Mouse (Mus musculus): ENCODE measurements around the gene Tor3a. TPM values are rescaled to one million over a fixed set of nuclear protein-coding genes. Genes with fewer than 3 reads are reported as not detected.
A peak's percentile ranks its signal among the peaks of the same experiment; 100 is the strongest.
"Not testable (repeated sequence)": the region's sequence is repeated elsewhere in the genome, so short reads cannot be mapped to it uniquely, and the experiment has no call there.

The Tor3a gene
- polyA plus RNA-seq, 1 experiment from 2014 or later: 7.8 TPM

GRCm38 (mm10) chr1:156660660-156661236 is 13.4 kb downstream of the Tor3a start:
- not testable (repeated sequence) for H3K4me3 ChIP-seq (ENCODE audit: low read depth, low read length); H3K36me3 ChIP-seq (ENCODE audit: control insufficient read depth, insufficient read depth, low read length); H3K27ac ChIP-seq (ENCODE audit: low read depth, low read length); H3K27me3 ChIP-seq (ENCODE audit: control insufficient read depth, insufficient read depth, low read length); H3K9ac ChIP-seq (ENCODE audit: low read length); H3K4me2 ChIP-seq (ENCODE audit: low read depth, low read length, severe bottlenecking); ATAC-seq (replicated peaks; ENCODE audit: low FRiP score); H3K9me3 ChIP-seq (ENCODE audit: control insufficient read depth, low read length); H3K4me1 ChIP-seq (replicated peaks; ENCODE audit: control insufficient read depth, insufficient read depth, low read length)
- DNase-seq (ENCODE audit: low spot score): peak; percentile 41
- 76% methylated on average over 20 of the region's 21 CpGs for WGBS

- DNase-seq (ENCODE audit: low spot score) (peak; percentile 5), ATAC-seq (replicated peaks; ENCODE audit: low FRiP score) (no peak)
- Histone ChIP-seq H3K27me3 (ENCODE audit: control insufficient read depth, insufficient read depth, low read length) (no peaks in the 10 kb centered on the region), H3K4me1 (replicated peaks; ENCODE audit: control insufficient read depth, insufficient read depth, low read length) (no peaks in the 10 kb centered on the region), H3K4me2 (ENCODE audit: low read depth, low read length, severe bottlenecking) (no peak overlapping the region), H3K36me3 (ENCODE audit: control insufficient read depth, insufficient read depth, low read length) (no peaks in the 10 kb centered on the region), H3K9me3 (ENCODE audit: control insufficient read depth, low read length) (no peaks in the 10 kb centered on the region), H3K27ac (ENCODE audit: low read depth, low read length) (no peak overlapping the region), H3K4me3 (ENCODE audit: low read depth, low read length) (no peak overlapping the region), H3K9ac (ENCODE audit: low read length) (no peak overlapping the region)
- 89% methylated on average over 13 of the region's 13 CpGs for WGBS
These were observed 14.1 kb downstream of the Tor3a start for GRCm38 (mm10) chr1:156659906-156660659.

GRCm38 (mm10) chr1:156658676-156659075 is 15.5 kb downstream of the Tor3a start:
- H3K9ac ChIP-seq (ENCODE audit: low read length): no peak overlapping the region
- no peaks in the 10 kb centered on the region for H3K27me3 ChIP-seq (ENCODE audit: control insufficient read depth, insufficient read depth, low read length)
- H3K4me1 ChIP-seq (replicated peaks; ENCODE audit: control insufficient read depth, insufficient read depth, low read length): no peaks in the 10 kb centered on the region
- DNase-seq (ENCODE audit: low spot score) (peak; percentile 14), ATAC-seq (replicated peaks; ENCODE audit: low FRiP score) (no peak)
- no peak overlapping the region for H3K4me2 ChIP-seq (ENCODE audit: low read depth, low read length, severe bottlenecking)
- 88% methylated on average over 5 of the region's 5 CpGs for WGBS
- H3K4me3 ChIP-seq (ENCODE audit: low read depth, low read length): no peak overlapping the region
- H3K9me3 ChIP-seq (ENCODE audit: control insufficient read depth, low read length): no peaks in the 10 kb centered on the region
- no peak overlapping the region for H3K27ac ChIP-seq (ENCODE audit: low read depth, low read length)
- H3K36me3 ChIP-seq (ENCODE audit: control insufficient read depth, insufficient read depth, low read length): no peaks in the 10 kb centered on the region

GRCm38 (mm10) chr1:156657523-156657922 is 16.6 kb downstream of the Tor3a start:
- Histone ChIP-seq H3K4me2 (ENCODE audit: low read depth, low read length, severe bottlenecking) (no peak overlapping the region), H3K27me3 (ENCODE audit: control insufficient read depth, insufficient read depth, low read length) (no peaks in the 10 kb centered on the region), H3K9me3 (ENCODE audit: control insufficient read depth, low read length) (no peaks in the 10 kb centered on the region), H3K4me3 (ENCODE audit: low read depth, low read length) (no peak overlapping the region), H3K4me1 (replicated peaks; ENCODE audit: control insufficient read depth, insufficient read depth, low read length) (no peaks in the 10 kb centered on the region), H3K27ac (ENCODE audit: low read depth, low read length) (no peak overlapping the region), H3K9ac (ENCODE audit: low read length) (no peak overlapping the region), H3K36me3 (ENCODE audit: control insufficient read depth, insufficient read depth, low read length) (no peaks in the 10 kb centered on the region)
- DNase-seq (ENCODE audit: low spot score) (peak; percentile 39), ATAC-seq (replicated peaks; ENCODE audit: low FRiP score) (no peak)
- WGBS: 85% methylated on average over 4 of the region's 4 CpGs

- H3K4me2 ChIP-seq (ENCODE audit: low read depth, low read length, severe bottlenecking): no peak overlapping the region
- no peaks in the 10 kb centered on the region for H3K27me3 ChIP-seq (ENCODE audit: control insufficient read depth, insufficient read depth, low read length)
- DNase-seq (ENCODE audit: low spot score) (peak; percentile 40), ATAC-seq (replicated peaks; ENCODE audit: low FRiP score) (no peak)
- no peak overlapping the region for H3K9ac ChIP-seq (ENCODE audit: low read length)
- no peak overlapping the region for H3K4me3 ChIP-seq (ENCODE audit: low read depth, low read length)
- no peaks in the 10 kb centered on the region for H3K9me3 ChIP-seq (ENCODE audit: control insufficient read depth, low read length)
- WGBS: 78% methylated on average over 13 of the region's 13 CpGs
- no peak overlapping the region for H3K27ac ChIP-seq (ENCODE audit: low read depth, low read length)
- H3K4me1 ChIP-seq (replicated peaks; ENCODE audit: control insufficient read depth, insufficient read depth, low read length): no peaks in the 10 kb centered on the region
- no peaks in the 10 kb centered on the region for H3K36me3 ChIP-seq (ENCODE audit: control insufficient read depth, insufficient read depth, low read length)
These were observed 19.2 kb downstream of the Tor3a start for GRCm38 (mm10) chr1:156654735-156655530.

GRCm38 (mm10) chr1:156652189-156652822 is 21.9 kb downstream of the Tor3a start:
- DNase-seq (ENCODE audit: low spot score): peak; percentile 42
- Histone ChIP-seq H3K9ac (ENCODE audit: low read length) (no peak overlapping the region), H3K4me1 (replicated peaks; ENCODE audit: control insufficient read depth, insufficient read depth, low read length) (no peaks in the 10 kb centered on the region), H3K36me3 (ENCODE audit: control insufficient read depth, insufficient read depth, low read length) (no peaks in the 10 kb centered on the region), H3K27ac (ENCODE audit: low read depth, low read length) (no peak overlapping the region), H3K9me3 (ENCODE audit: control insufficient read depth, low read length) (no peaks in the 10 kb centered on the region), H3K4me3 (ENCODE audit: low read depth, low read length) (no peak overlapping the region), H3K4me2 (ENCODE audit: low read depth, low read length, severe bottlenecking) (no peak overlapping the region), H3K27me3 (ENCODE audit: control insufficient read depth, insufficient read depth, low read length) (no peaks in the 10 kb centered on the region)
- 77% methylated on average over 6 of the region's 6 CpGs for WGBS
- no peak for ATAC-seq (replicated peaks; ENCODE audit: low FRiP score)

- DNase-seq (ENCODE audit: low spot score) (peak; percentile 28), ATAC-seq (replicated peaks; ENCODE audit: low FRiP score) (no peak)
- Histone ChIP-seq H3K9ac (ENCODE audit: low read length) (no peak overlapping the region), H3K27me3 (ENCODE audit: control insufficient read depth, insufficient read depth, low read length) (no peaks in the 10 kb centered on the region), H3K27ac (ENCODE audit: low read depth, low read length) (no peak overlapping the region), H3K4me1 (replicated peaks; ENCODE audit: control insufficient read depth, insufficient read depth, low read length) (no peaks in the 10 kb centered on the region), H3K36me3 (ENCODE audit: control insufficient read depth, insufficient read depth, low read length) (no peaks in the 10 kb centered on the region), H3K4me2 (ENCODE audit: low read depth, low read length, severe bottlenecking) (no peak overlapping the region), H3K4me3 (ENCODE audit: low read depth, low read length) (no peak overlapping the region), H3K9me3 (ENCODE audit: control insufficient read depth, low read length) (no peaks in the 10 kb centered on the region)
- WGBS: 86% methylated on average over 9 of the region's 9 CpGs
These were observed 23.5 kb downstream of the Tor3a start for GRCm38 (mm10) chr1:156650631-156651030.

GRCm38 (mm10) chr1:156648705-156649104 is 25.5 kb downstream of the Tor3a start:
- Histone ChIP-seq H3K4me3 (ENCODE audit: low read depth, low read length) (no peak overlapping the region), H3K9me3 (ENCODE audit: control insufficient read depth, low read length) (no peaks in the 10 kb centered on the region), H3K4me2 (ENCODE audit: low read depth, low read length, severe bottlenecking) (no peak overlapping the region), H3K27me3 (ENCODE audit: control insufficient read depth, insufficient read depth, low read length) (no peaks in the 10 kb centered on the region), H3K36me3 (ENCODE audit: control insufficient read depth, insufficient read depth, low read length) (no peaks in the 10 kb centered on the region), H3K27ac (ENCODE audit: low read depth, low read length) (no peak overlapping the region), H3K4me1 (replicated peaks; ENCODE audit: control insufficient read depth, insufficient read depth, low read length) (no peaks in the 10 kb centered on the region; the same call in 1 of the 2 replicates), H3K9ac (ENCODE audit: low read length) (no peak overlapping the region)
- WGBS: 45% methylated on average over 2 of the region's 2 CpGs
- no peak for DNase-seq (ENCODE audit: low spot score)
- no peak for ATAC-seq (replicated peaks; ENCODE audit: low FRiP score)

All from forebrain, embryonic 11.5 days (tissue).